Mouse (Mus musculus) myocyte (in vitro differentiated cells): ENCODE results near the gene Nktr. TPM values are rescaled to one million over a fixed set of nuclear protein-coding genes. Genes with fewer than 3 reads are reported as not detected.

Source experiments
- H3K27me3 ChIP-seq: one replicate; pipeline ENCODE4 v1.6.1; 2011; ENCODE audit not compliant: control insufficient read depth, insufficient read depth, insufficient read length
- H3K36me3 ChIP-seq: one replicate; pipeline ENCODE4 v1.6.1; 2011; ENCODE audit not compliant: control insufficient read depth, insufficient read depth
- H3K4me2 ChIP-seq: one replicate; pipeline ENCODE4 v1.6.1; 2011; ENCODE audit warnings: low read depth, control low read depth
- H3K4me3 ChIP-seq: one replicate; pipeline ENCODE4 v1.5.1; 2011; ENCODE audit warnings: mild to moderate bottlenecking, control low read depth, moderate library complexity
- H3K79me2 ChIP-seq: one replicate; pipeline ENCODE4 v1.6.1; 2011; ENCODE audit not compliant: control insufficient read depth, insufficient read depth
- H3ac ChIP-seq: one replicate; pipeline ENCODE4 v1.6.1; 2011; ENCODE audit not compliant: control insufficient read depth, insufficient read length
- CEBPB ChIP-seq: IDR thresholded peaks from 2 replicates; pipeline ENCODE4 v1.6.1; 2011; ENCODE audit warnings: mild to moderate bottlenecking, moderate library complexity; ENCODE audit not compliant: poor library complexity, insufficient read depth, severe bottlenecking
- E2F4 ChIP-seq: IDR thresholded peaks from one replicate; pipeline ENCODE4 v1.6.1; 2011; ENCODE audit warnings: mild to moderate bottlenecking, control low read depth, moderate library complexity; ENCODE audit not compliant: insufficient read depth
- MAX ChIP-seq: IDR thresholded peaks from one replicate; pipeline ENCODE4 v1.6.1; 2011; ENCODE audit warnings: low read depth, mild to moderate bottlenecking, control low read depth
- MYOD1 ChIP-seq, 3 experiments: IDR thresholded peaks; one replicate each; pipeline ENCODE4 v1.6.1; 2011; ENCODE audit warnings: control low read depth in 2 of 3, low read depth in 2 of 3, mild to moderate bottlenecking in 2 of 3, moderate library complexity in 1 of 3; ENCODE audit not compliant: insufficient read length in 2 of 3, control insufficient read depth in 1 of 3
- MYOG ChIP-seq, 3 experiments: IDR thresholded peaks; one replicate each; pipeline ENCODE4 v1.6.1; 2011; ENCODE audit warnings: control low read depth in 2 of 3, low read depth in 2 of 3, mild to moderate bottlenecking in 2 of 3; ENCODE audit not compliant: insufficient read length in 2 of 3, control insufficient read depth in 1 of 3, insufficient read depth in 1 of 3
- POLR2A ChIP-seq: IDR thresholded peaks from one replicate; pipeline ENCODE4 v1.6.1; 2011; ENCODE audit warnings: low read depth, mild to moderate bottlenecking, control low read depth, moderate library complexity; ENCODE audit not compliant: insufficient read length
- POLR2AphosphoS2 ChIP-seq: IDR thresholded peaks from one replicate; pipeline ENCODE4 v1.6.1; 2011; ENCODE audit warnings: low read depth, control low read depth; ENCODE audit not compliant: insufficient read length
- REST ChIP-seq: IDR thresholded peaks from one replicate; pipeline ENCODE4 v1.6.1; 2011; ENCODE audit warnings: mild to moderate bottlenecking, control low read depth, moderate library complexity; ENCODE audit not compliant: insufficient read depth, insufficient read length
- SRF ChIP-seq: IDR thresholded peaks from one replicate; pipeline ENCODE4 v1.6.1; 2011; ENCODE audit warnings: low read depth; ENCODE audit not compliant: control insufficient read depth, insufficient read length
- TCF12 ChIP-seq: IDR thresholded peaks from one replicate; pipeline ENCODE4 v1.6.1; 2011; ENCODE audit warnings: mild to moderate bottlenecking, control low read depth; ENCODE audit not compliant: poor library complexity, insufficient read depth, severe bottlenecking
- TCF3 ChIP-seq: IDR thresholded peaks from one replicate; pipeline ENCODE4 v1.6.1; 2011; ENCODE audit warnings: low read depth, control low read depth; ENCODE audit not compliant: insufficient read length
- USF1 ChIP-seq: IDR thresholded peaks from one replicate; pipeline ENCODE4 v1.6.1; 2011; ENCODE audit warnings: low read depth, mild to moderate bottlenecking, control low read depth, moderate library complexity
- polyA plus RNA-seq: library from polyadenylated mRNA; unstranded; fragments of >200 nt; fragmentation: generic; extraction: Trizol; gene quantifications from one replicate; pipeline ENCODE4 v1.2.1, GENCODE M21; 2012; ENCODE audit warnings: missing spikeins

Nktr gene
- polyA plus RNA-seq, 1 experiment, result 9.0 TPM

DNA sequence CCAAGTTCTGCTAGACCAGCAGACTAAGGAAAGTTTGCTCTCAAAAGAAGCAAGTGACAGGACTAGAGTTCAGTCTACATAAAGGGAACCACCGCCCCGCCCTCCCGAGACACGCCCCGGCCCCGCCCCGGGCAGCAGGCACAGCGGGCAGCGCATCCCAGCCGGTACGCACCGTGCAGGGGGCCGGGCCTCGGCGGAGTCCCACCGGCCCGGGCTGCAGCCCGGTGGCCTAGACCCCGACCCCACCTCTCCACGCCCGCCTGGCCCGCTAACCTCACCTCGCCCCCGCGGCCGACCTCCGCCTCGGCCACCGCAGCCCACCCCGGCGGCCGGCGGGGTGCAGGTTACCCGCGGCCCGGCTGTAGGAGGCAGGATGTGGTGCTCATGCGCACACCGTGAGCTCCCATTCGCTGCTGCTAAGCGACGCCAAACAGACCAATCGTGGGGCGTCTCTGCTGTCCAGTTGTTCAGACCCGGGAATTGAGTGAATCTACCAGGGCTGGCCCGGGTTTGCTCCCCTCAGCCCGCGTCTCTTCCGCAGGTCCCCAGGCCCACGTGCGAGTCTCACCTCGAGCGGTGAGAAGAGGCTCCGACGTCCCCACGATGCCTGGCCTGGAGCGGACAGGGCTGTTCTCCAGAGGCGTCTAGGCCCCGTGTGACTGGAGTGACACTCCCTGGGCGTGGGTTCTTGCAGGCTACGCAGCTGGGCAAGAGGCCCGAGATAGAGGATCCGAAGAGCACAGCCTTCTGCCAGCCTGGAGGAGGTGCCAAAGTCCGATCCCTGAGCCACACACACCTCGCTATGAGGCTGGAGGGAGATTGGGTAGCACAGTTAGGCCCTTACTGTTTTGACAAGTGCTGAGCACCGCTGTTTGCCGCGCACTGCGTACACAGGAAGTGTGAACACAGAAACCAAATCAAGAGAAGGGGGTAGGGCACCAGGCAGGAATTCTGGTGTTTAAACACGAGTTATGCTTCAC is 14.0 kb upstream of the Nktr start, which contains the start of gene Sec22c:
Gene Sec22c, minus strand, starts transcription at position 845 of the 980 bp plus-strand sequence.
- Histone ChIP-seq H3K27me3 (no peaks in the 10 kb centered on the region), H3K4me3 (peak within 1 kb of the TSS; percentile 26)
- TF ChIP-seq POLR2AphosphoS2 (peak; percentile 40), POLR2A (peak; percentile 52), MYOG (IDR thresholded peaks at IDR 0.05; ENCODE audit: control insufficient read depth in 1 of 3, insufficient read depth in 1 of 3, insufficient read length in 2 of 3, low read depth in 2 of 3) (peak in 1 of 3 experiments; percentile 27), SRF (peak; percentile 11), USF1 (no peak), MYOD1 (IDR thresholded peaks at IDR 0.05; ENCODE audit: control insufficient read depth in 1 of 3, insufficient read length in 2 of 3, low read depth in 2 of 3) (peak in 1 of 3 experiments; percentile 8), E2F4 (no peak), TCF12 (no peak)

GRCm38 (mm10) chr9:121706029-121706675 is 12.8 kb upstream of the Nktr start:
- Histone ChIP-seq H3K4me3 (peak overlapping the region; percentile 26), H3K4me2 (peak overlapping the region; percentile 89), H3K79me2 (peaks cover 11% of the 10 kb centered on the region), H3ac (no peak overlapping the region), H3K36me3 (no peaks in the 10 kb centered on the region), H3K27me3 (no peaks in the 10 kb centered on the region)
- TF ChIP-seq SRF, result no peak
- no peak for TF ChIP-seq MYOG (IDR thresholded peaks at IDR 0.05; ENCODE audit: control insufficient read depth in 1 of 3, insufficient read depth in 1 of 3, insufficient read length in 2 of 3, low read depth in 2 of 3)
- TF ChIP-seq CEBPB, result no peak
- no peak for TF ChIP-seq MYOD1 (IDR thresholded peaks at IDR 0.05; ENCODE audit: control insufficient read depth in 1 of 3, insufficient read length in 2 of 3, low read depth in 2 of 3)
- no peak for TF ChIP-seq MAX
- TF ChIP-seq TCF12, result no peak
- no peak for TF ChIP-seq POLR2A

More for the DNA sequence above, 14.0 kb upstream of the Nktr start, which contains the start of gene Sec22c:
- H3K4me2 ChIP-seq, result peak within 1 kb of the TSS; percentile 98
- no peaks in the 10 kb centered on the region for H3K36me3 ChIP-seq
- peak within 1 kb of the TSS; percentile 59 for H3ac ChIP-seq
- H3K79me2 ChIP-seq, result peaks cover 4% of the 10 kb centered on the region

DNA sequence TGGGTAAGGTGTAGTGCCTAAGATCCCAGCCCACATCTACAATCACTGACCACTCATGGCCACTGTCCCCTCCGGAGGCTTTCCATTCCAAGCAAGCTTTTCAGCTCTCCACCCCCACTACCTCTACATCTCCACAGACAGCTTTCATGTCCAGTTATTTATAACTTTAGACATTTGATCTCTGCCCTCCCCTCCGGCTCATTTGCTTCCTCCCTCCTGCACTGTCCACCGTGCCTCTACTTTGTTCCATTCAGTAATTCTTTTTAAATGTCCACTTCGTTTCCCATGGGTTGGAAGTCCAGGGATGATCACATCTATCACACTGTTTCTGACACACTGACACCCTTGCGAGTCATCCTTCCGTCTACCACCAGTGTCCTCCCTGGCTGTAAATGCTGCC is 11.2 kb upstream of the Nktr start:
- H3K4me2 ChIP-seq, result peak overlapping the region; percentile 57
- no peaks in the 10 kb centered on the region for H3K27me3 ChIP-seq
- no peak overlapping the region for H3K4me3 ChIP-seq

GRCm38 (mm10) chr9:121708506-121709486 is 10.2 kb upstream of the Nktr start:
- Histone ChIP-seq H3K36me3 (peaks cover 16% of the 10 kb centered on the region), H3K79me2 (peaks cover 24% of the 10 kb centered on the region), H3K27me3 (no peaks in the 10 kb centered on the region), H3K4me2 (peak overlapping the region; percentile 57), H3ac (no peak overlapping the region), H3K4me3 (no peak overlapping the region)
- TF ChIP-seq SRF (no peak), POLR2A (no peak), TCF3 (no peak), E2F4 (no peak), MAX (no peak), REST (no peak), MYOG (IDR thresholded peaks at IDR 0.05; ENCODE audit: control insufficient read depth in 1 of 3, insufficient read depth in 1 of 3, insufficient read length in 2 of 3, low read depth in 2 of 3) (no peak), TCF12 (no peak), CEBPB (no peak), POLR2AphosphoS2 (no peak), USF1 (no peak), MYOD1 (IDR thresholded peaks at IDR 0.05; ENCODE audit: control insufficient read depth in 1 of 3, insufficient read length in 2 of 3, low read depth in 2 of 3) (no peak)

More for the DNA sequence above, 11.2 kb upstream of the Nktr start:
- Histone ChIP-seq H3ac (no peak overlapping the region), H3K36me3 (peaks cover 6% of the 10 kb centered on the region), H3K79me2 (peaks cover 24% of the 10 kb centered on the region)
- no peak for TF ChIP-seq MAX
- no peak for TF ChIP-seq SRF
- no peak for TF ChIP-seq CEBPB
- no peak for TF ChIP-seq TCF12
